Mouse (Mus musculus): ENCODE data around the gene M6pr.
"Not testable (repeated sequence)": the region's sequence is repeated elsewhere in the genome, so short reads cannot be mapped to it uniquely, and the experiment has no call there.

The M6pr gene

GRCm38 (mm10) chr6:122340349-122341000 lies 32.0 kb downstream of the M6pr start, which contains the start of gene Phc1:
Gene Phc1, minus strand, starts transcription at chr6:122340561.
- CTCF ChIA-PET: interaction anchor here (1.1 kb wide), 1 partner anchor 32 kb away, joined by 3 read pairs; the partner anchor contains the start of gene M6pr

GRCm38 (mm10) chr6:122341038-122341810 lies 32.7 kb downstream of the M6pr start:
- CTCF ChIA-PET: interaction anchor here (0.6 kb wide), 1 partner anchor 171 kb away, joined by 5 read pairs; no protein-coding TSS in a partner anchor

GRCm38 (mm10) chr6:122342125-122342524 lies 33.6 kb downstream of the M6pr start:
- CTCF ChIA-PET: interaction anchor here (0.6 kb wide), 1 partner anchor 170 kb away, joined by 5 read pairs; no protein-coding TSS in a partner anchor

- CTCF ChIA-PET: no interaction called here
These were observed 35.2 kb downstream of the M6pr start for GRCm38 (mm10) chr6:122343719-122344118.

- CTCF ChIA-PET: no interaction called here
These were observed 36.0 kb downstream of the M6pr start for GRCm38 (mm10) chr6:122344386-122345116.

GRCm38 (mm10) chr6:122345731-122346130 lies 37.2 kb downstream of the M6pr start:
- CTCF ChIA-PET: no interaction called here

- CTCF ChIA-PET: no interaction called here
These were observed 37.9 kb downstream of the M6pr start for GRCm38 (mm10) chr6:122346399-122346798.

GRCm38 (mm10) chr6:122347326-122347725 lies 38.8 kb downstream of the M6pr start:
- CTCF ChIA-PET: not testable (repeated sequence)

GRCm38 (mm10) chr6:122355909-122356308 lies 47.4 kb downstream of the M6pr start:
- CTCF ChIA-PET: no interaction called here

GRCm38 (mm10) chr6:122357089-122357488 lies 48.6 kb downstream of the M6pr start:
- CTCF ChIA-PET: no interaction called here

GRCm38 (mm10) chr6:122365706-122366105 lies 57.2 kb downstream of the M6pr start:
- CTCF ChIA-PET: no interaction called here

GRCm38 (mm10) chr6:122366287-122366686 lies 57.8 kb downstream of the M6pr start:
- CTCF ChIA-PET: no interaction called here

- CTCF ChIA-PET: no interaction called here
These were observed 58.5 kb downstream of the M6pr start for GRCm38 (mm10) chr6:122366976-122367375.
